Mouse (Mus musculus) frontal cortex, adult (tissue): ENCODE data around the gene Tmem54.
A peak's percentile ranks its signal among the peaks of the same experiment; 100 is the strongest.

Experiments
- ATAC-seq: cut with Nextera tagmentation; 2 replicates; pipeline ENCODE4 v1.9.2; 2017; ENCODE audit warnings: mild to moderate bottlenecking, moderate library complexity, mixed read lengths; ENCODE audit not compliant: low TSS enrichment

Gene Tmem54

DNA sequence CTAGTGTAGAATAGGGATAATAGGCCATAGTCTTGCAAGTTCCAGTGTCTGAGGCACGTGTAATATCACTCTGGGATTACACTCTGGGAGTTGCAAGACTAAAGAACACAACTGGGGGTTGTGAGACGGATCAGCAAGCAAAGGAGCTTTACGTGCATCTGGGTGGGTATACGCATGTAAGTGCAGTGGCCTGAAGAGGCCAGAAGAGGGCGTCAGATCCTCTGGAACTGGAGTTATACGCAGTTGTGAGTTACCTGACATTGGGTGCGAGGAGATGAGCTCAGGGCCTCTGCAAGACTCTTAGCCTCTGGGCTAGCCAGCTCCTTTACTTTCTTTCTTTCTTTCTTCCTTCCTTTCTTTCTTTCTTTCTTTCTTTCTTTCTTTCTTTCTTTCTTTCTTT is 8.3 kb upstream of the Tmem54 start:
- ATAC-seq = no peak

GRCm38 (mm10) chr4:129102133-129102829 is 3.1 kb upstream of the Tmem54 start:
- no peak for ATAC-seq

GRCm38 (mm10) chr4:129106073-129106472 is 725 bp downstream of the Tmem54 start:
- no peak for ATAC-seq

DNA sequence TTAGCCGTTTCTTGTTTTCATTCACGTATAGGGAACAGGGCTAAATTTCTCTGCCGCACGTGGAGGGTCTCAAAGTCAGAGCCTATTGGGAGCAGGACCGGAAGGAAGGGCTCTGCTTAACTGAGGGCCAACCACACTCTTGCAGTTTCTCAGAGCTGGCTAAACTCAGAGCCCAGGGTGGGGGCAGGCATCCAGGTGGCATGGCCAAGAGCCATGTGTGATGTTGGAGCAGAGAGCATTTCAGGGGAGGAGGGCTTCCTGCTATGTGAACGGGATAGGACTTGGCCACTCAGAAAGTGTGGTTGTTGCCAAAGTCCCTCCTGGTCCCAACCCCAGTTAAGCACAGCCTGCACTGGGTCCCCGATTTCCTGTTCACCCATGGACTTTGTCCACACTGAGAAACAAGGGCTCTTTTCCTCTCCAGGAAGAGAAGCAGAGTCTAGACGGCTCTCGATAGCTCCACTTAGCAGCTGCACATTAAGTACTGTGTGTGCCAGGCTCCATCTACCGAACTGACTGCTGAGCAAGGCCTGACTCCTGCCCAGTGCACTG is 2.1 kb downstream of the Tmem54 start:
- ATAC-seq = no peak

GRCm38 (mm10) chr4:129108624-129109023 is 3.3 kb downstream of the Tmem54 start:
- ATAC-seq = no peak

DNA sequence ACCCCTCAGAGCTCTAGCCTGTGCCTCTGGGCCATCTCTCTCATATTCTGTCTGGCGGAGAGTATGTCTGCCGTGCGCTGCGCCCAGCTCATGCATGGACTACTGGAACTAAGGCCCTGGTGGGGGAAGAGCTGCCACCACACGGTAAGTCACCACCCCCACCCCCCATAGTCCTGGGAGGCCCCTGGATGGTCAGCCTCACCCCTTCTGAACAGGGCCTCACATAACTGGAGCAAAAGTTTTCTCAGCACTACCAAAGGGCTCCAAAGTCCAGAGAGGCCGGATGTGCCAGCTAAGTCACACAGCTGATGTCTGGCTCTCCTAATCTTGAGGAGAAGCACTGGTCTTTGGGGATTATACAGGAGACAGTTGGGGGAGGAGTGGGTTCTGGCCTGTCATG is 5.5 kb downstream of the Tmem54 start:
- no peak for ATAC-seq

- no peak for ATAC-seq
Measured at GRCm38 (mm10) chr4:129111350-129111749, 6.0 kb downstream of the Tmem54 start.

GRCm38 (mm10) chr4:129112231-129112630 is 6.9 kb downstream of the Tmem54 start:
- ATAC-seq = no peak

DNA sequence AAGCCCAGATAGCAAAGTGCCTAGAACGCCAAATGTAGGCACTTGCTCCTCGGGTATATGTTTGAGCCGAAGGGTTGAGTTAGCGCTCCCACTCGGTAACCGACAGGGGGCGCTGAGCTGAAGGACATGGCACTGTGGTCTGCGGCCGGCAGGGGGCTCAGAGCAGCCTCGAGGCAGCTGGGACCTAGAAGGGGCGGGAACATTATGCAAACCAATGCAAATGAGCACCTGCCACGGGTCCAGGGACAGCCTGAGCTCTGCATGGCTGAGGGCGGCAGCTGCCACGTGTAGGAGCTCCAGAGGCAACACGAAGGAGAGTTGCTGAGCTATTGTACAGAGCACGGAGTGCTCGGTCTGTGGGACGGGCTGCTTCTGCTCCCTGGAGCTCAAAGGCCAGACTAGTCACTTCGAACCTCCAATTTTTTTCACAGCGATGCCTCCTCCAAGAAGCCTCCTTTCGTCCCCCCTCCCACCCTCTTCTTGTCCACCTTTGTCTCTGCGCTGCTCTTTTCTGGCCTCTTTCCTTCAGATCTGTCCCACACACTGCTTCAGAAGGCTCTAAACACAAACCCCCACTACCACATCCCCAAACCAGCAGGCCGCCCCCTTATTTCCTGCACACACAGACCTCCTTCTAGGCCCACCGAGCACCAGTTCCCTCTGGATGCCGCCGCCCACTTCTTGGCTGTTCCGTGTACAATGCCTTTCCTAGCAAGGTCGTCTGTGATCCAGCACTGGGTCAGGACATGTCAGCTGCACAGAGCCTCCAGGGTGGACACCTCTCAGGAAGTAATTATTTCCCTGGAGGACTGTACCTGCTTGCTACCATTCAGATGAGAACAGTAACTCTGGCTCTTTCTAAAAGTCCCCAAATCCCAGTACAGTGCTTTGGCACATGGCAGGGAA is 8.0 kb downstream of the Tmem54 start:
- ATAC-seq = peak; percentile 80

- ATAC-seq = peak; percentile 22; the same call in 1 of the 2 replicates
Measured at GRCm38 (mm10) chr4:129116703-129117102, 11.4 kb downstream of the Tmem54 start.

- ATAC-seq = no peak
Measured at GRCm38 (mm10) chr4:129117720-129118510, 12.6 kb downstream of the Tmem54 start.

- no peak for ATAC-seq
Measured at GRCm38 (mm10) chr4:129119708-129120107, 14.4 kb downstream of the Tmem54 start.

- ATAC-seq = 0 out of 2 replicates have a peak, but pooled peaks have one; percentile 17
Measured at GRCm38 (mm10) chr4:129120520-129121445, 15.4 kb downstream of the Tmem54 start.

- ATAC-seq = no peak
Measured at GRCm38 (mm10) chr4:129121569-129122086, 16.3 kb downstream of the Tmem54 start, which contains the start of gene Hpca. Hpca (minus strand) TSS chr4:129122036.

- ATAC-seq = no peak
Measured at GRCm38 (mm10) chr4:129122107-129122506, 16.8 kb downstream of the Tmem54 start.

- ATAC-seq = no peak
Measured at GRCm38 (mm10) chr4:129122719-129123118, 17.4 kb downstream of the Tmem54 start.

DNA sequence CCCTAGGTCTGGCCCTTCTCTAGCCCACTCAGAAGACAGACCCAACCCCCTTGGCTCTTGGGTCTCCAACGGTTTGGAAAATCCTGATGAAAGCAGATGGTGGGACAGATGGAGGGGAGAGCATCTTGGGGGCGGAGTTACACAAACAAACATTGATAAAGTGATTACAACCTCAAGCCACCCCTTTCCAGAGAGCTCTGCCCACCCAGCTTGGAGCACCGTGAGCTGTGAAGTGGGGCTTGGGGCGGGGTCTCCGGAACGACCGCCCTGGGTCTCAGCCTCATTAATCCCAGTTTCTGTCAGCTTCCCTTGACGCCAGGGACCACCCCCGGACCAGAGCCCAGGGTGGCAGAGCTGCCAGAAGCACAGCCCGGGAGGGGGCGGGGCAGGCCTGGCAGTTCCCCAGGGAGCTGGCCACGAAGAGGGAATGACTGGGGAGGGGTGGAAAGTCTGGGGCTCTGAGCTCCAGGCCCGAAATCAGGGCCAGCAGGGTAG is 19.4 kb downstream of the Tmem54 start:
- no peak for ATAC-seq

- ATAC-seq = no peak
Measured at GRCm38 (mm10) chr4:129125736-129126451, 20.5 kb downstream of the Tmem54 start.

- ATAC-seq = peak; percentile 80
Measured at GRCm38 (mm10) chr4:129128582-129129338, 23.4 kb downstream of the Tmem54 start.
